Mouse (Mus musculus): ENCODE measurements at regions not wholly inside any gene's neighbourhood (a gene's known extent, or its start where the extent isn't known, plus 50 kb on each side); places are given as distances from the start of the nearest gene placed in this dataset.

DNA sequence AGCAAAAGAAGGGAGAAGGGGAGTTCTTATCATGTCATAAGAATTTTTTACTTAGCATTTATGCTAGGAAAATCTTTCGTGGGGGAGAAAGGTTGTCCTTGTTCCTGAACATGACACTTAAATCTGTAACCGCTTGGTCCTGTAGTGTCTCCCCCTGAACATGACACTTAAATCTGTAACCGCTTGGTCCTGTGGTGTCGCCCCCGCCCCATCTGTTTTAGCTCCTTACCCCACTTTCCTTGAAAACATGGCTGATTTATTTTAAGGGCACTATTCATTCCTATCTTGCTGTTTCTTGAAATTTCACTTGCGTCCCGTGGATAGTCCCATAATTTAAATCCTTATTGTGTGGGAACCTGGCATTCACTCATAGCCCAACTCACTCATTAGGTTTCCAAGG is 82.2 kb downstream of the Rap2a start:
- WGBS: 90% methylated on average over 7 of the region's 7 CpGs
- Histone ChIP-seq H3K4me2 (ENCODE audit: low read length) (no peak overlapping the region), H3K4me3 (ENCODE audit: low read length) (no peak overlapping the region), H3K27ac (ENCODE audit: low read depth, low read length) (no peak overlapping the region), H3K27me3 (replicated peaks; ENCODE audit: control insufficient read depth, insufficient read depth, low read length) (no peaks in the 10 kb centered on the region), H3K4me1 (ENCODE audit: control insufficient read depth, insufficient read depth, low read depth, low read length) (no peaks in the 10 kb centered on the region), H3K9ac (ENCODE audit: low read depth, low read length) (no peak overlapping the region), H3K36me3 (ENCODE audit: control insufficient read depth, insufficient read depth, low read length) (no peaks in the 10 kb centered on the region), H3K9me3 (ENCODE audit: control insufficient read depth, low read length) (no peaks in the 10 kb centered on the region)
- ATAC-seq: no peak

GRCm38 (mm10) chr14:120560987-120561386 is 82.7 kb downstream of the Rap2a start:
- no peaks in the 10 kb centered on the region for H3K36me3 ChIP-seq (ENCODE audit: control insufficient read depth, insufficient read depth, low read length)
- no peak overlapping the region for H3K9ac ChIP-seq (ENCODE audit: low read depth, low read length)
- H3K4me1 ChIP-seq (ENCODE audit: control insufficient read depth, insufficient read depth, low read depth, low read length): no peaks in the 10 kb centered on the region
- no peak overlapping the region for H3K27ac ChIP-seq (ENCODE audit: low read depth, low read length)
- no peak for ATAC-seq
- no peaks in the 10 kb centered on the region for H3K27me3 ChIP-seq (replicated peaks; ENCODE audit: control insufficient read depth, insufficient read depth, low read length)
- no peak overlapping the region for H3K4me3 ChIP-seq (ENCODE audit: low read length)
- WGBS: 93% methylated on average over 2 of the region's 2 CpGs
- no peaks in the 10 kb centered on the region for H3K9me3 ChIP-seq (ENCODE audit: control insufficient read depth, low read length)
- no peak overlapping the region for H3K4me2 ChIP-seq (ENCODE audit: low read length)

- Histone ChIP-seq H3K9me3 (ENCODE audit: control insufficient read depth, low read length) (no peaks in the 10 kb centered on the region), H3K27ac (ENCODE audit: low read depth, low read length) (no peak overlapping the region), H3K4me2 (ENCODE audit: low read length) (no peak overlapping the region), H3K27me3 (replicated peaks; ENCODE audit: control insufficient read depth, insufficient read depth, low read length) (no peaks in the 10 kb centered on the region), H3K36me3 (ENCODE audit: control insufficient read depth, insufficient read depth, low read length) (no peaks in the 10 kb centered on the region), H3K4me1 (ENCODE audit: control insufficient read depth, insufficient read depth, low read depth, low read length) (no peaks in the 10 kb centered on the region), H3K4me3 (ENCODE audit: low read length) (no peak overlapping the region), H3K9ac (ENCODE audit: low read depth, low read length) (no peak overlapping the region)
- WGBS: 90% methylated on average over 1 of the region's 1 CpGs
- no peak for ATAC-seq
Measured at GRCm38 (mm10) chr14:120566945-120567344, 88.7 kb downstream of the Rap2a start.

DNA sequence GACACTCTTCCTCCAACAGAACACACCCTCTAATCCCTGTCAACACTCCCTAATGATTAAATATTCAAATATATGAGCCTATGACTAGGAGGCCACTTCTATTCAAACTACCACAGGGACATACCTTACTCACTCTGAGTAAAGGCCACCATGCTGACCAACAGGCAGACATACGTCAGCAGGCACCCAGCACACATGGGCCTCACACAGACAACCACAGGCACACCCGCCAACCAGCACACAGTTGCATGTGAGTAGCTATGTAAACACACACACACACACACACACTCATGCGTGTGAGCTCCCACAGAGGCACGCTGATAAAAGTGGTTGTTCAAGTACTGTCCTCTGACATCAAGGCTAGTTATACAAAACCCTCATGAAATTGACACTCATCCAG is 89.8 kb downstream of the Rap2a start:
- no peak overlapping the region for H3K27ac ChIP-seq (ENCODE audit: low read depth, low read length)
- H3K9ac ChIP-seq (ENCODE audit: low read depth, low read length): no peak overlapping the region
- H3K4me1 ChIP-seq (ENCODE audit: control insufficient read depth, insufficient read depth, low read depth, low read length): no peaks in the 10 kb centered on the region
- whole genome bisulfite sequencing: 88% methylated on average over 4 of the region's 4 CpGs
- ATAC-seq: no peak
- no peak overlapping the region for H3K4me2 ChIP-seq (ENCODE audit: low read length)
- no peaks in the 10 kb centered on the region for H3K27me3 ChIP-seq (replicated peaks; ENCODE audit: control insufficient read depth, insufficient read depth, low read length)
- H3K36me3 ChIP-seq (ENCODE audit: control insufficient read depth, insufficient read depth, low read length): no peaks in the 10 kb centered on the region
- no peak overlapping the region for H3K4me3 ChIP-seq (ENCODE audit: low read length)
- H3K9me3 ChIP-seq (ENCODE audit: control insufficient read depth, low read length): no peaks in the 10 kb centered on the region

DNA sequence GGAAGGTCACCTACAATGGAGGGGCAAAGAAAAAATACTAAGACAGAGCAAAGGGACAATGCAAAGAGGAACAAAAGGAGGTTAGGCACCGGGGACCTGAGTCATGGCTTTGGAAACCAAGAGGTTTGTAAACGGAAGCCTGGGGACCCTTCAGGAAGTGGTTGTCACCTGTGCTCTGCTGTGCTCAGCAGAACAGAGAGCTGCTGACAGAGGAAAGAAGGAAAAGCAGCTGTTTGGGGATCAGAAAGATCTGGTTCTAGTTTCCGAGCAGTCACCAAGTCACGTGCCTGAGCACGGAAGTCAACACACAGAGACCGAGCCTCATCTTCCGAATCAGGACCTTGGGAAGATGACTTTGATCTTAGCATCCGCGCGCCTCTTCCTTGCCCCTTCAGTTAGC is 94.0 kb downstream of the Rap2a start:
- ATAC-seq: no peak

DNA sequence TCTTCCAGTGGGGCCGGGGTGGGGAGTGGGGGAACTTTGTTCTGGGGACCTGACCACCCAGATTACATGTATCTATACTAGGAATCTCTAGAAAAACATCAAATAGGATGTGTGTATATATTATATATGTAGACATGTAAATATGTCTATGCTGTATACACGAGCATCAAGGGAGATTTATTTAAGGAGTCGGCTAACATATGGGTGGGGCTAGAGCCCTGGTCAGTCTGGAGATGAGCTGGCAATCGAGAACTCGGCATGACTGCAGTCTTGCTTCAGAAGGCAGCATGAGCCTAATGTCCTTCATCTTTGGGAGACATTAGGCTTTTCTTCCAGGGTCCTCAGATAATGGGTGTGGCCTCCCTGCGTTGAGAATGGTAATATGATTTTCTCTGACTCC is 97.0 kb downstream of the Rap2a start:
- no peaks in the 10 kb centered on the region for H3K27me3 ChIP-seq (replicated peaks; ENCODE audit: control insufficient read depth, insufficient read depth, low read length)
- H3K4me2 ChIP-seq (ENCODE audit: low read length): no peak overlapping the region
- ATAC-seq: no peak
- H3K9ac ChIP-seq (ENCODE audit: low read depth, low read length): no peak overlapping the region
- H3K4me3 ChIP-seq (ENCODE audit: low read length): no peak overlapping the region
- no peaks in the 10 kb centered on the region for H3K4me1 ChIP-seq (ENCODE audit: control insufficient read depth, insufficient read depth, low read depth, low read length)
- H3K27ac ChIP-seq (ENCODE audit: low read depth, low read length): no peak overlapping the region
- no peaks in the 10 kb centered on the region for H3K36me3 ChIP-seq (ENCODE audit: control insufficient read depth, insufficient read depth, low read length)
- WGBS: 91% methylated on average over 6 of the region's 6 CpGs
- H3K9me3 ChIP-seq (ENCODE audit: control insufficient read depth, low read length): no peaks in the 10 kb centered on the region

More for the DNA sequence above, 94.0 kb downstream of the Rap2a start:
- no peaks in the 10 kb centered on the region for H3K36me3 ChIP-seq (ENCODE audit: control insufficient read depth, insufficient read depth, low read length)
- no peak overlapping the region for H3K4me2 ChIP-seq (ENCODE audit: low read length)
- no peaks in the 10 kb centered on the region for H3K4me1 ChIP-seq (ENCODE audit: control insufficient read depth, insufficient read depth, low read depth, low read length)
- no peaks in the 10 kb centered on the region for H3K27me3 ChIP-seq (replicated peaks; ENCODE audit: control insufficient read depth, insufficient read depth, low read length)
- H3K27ac ChIP-seq (ENCODE audit: low read depth, low read length): no peak overlapping the region
- H3K4me3 ChIP-seq (ENCODE audit: low read length): no peak overlapping the region
- WGBS: 81% methylated on average over 10 of the region's 10 CpGs
- H3K9ac ChIP-seq (ENCODE audit: low read depth, low read length): no peak overlapping the region
- no peaks in the 10 kb centered on the region for H3K9me3 ChIP-seq (ENCODE audit: control insufficient read depth, low read length)

- Histone ChIP-seq H3K36me3 (ENCODE audit: control insufficient read depth, insufficient read depth, low read length) (no peaks in the 10 kb centered on the region), H3K4me2 (ENCODE audit: low read length) (no peak overlapping the region), H3K27ac (ENCODE audit: low read depth, low read length) (no peak overlapping the region), H3K9ac (ENCODE audit: low read depth, low read length) (no peak overlapping the region), H3K9me3 (ENCODE audit: control insufficient read depth, low read length) (no peaks in the 10 kb centered on the region), H3K4me3 (ENCODE audit: low read length) (no peak overlapping the region), H3K27me3 (replicated peaks; ENCODE audit: control insufficient read depth, insufficient read depth, low read length) (no peaks in the 10 kb centered on the region), H3K4me1 (ENCODE audit: control insufficient read depth, insufficient read depth, low read depth, low read length) (no peaks in the 10 kb centered on the region)
- 90% methylated on average over 11 of the region's 11 CpGs for WGBS
- no peak for ATAC-seq
Measured at GRCm38 (mm10) chr14:120578352-120579080, 100.3 kb downstream of the Rap2a start.

DNA sequence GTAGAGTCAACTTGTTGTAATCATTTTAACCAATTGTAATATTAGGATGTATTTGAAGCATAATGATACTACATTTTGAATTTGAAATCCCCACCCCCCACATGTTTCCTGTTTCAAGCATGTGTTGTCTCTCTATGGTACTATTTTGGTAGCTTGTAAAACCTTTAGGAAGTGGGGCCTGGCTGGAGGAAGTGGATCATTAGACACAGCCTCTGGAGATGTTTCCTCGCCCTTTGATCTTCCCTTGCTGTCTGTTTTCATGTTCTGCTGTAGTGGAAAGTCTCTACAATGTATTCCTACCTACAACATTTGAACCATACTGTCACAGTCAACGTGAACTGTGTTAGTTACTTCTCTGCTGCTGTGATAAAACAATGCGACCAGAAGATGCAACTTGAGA is 105.6 kb downstream of the Rap2a start:
- no peak for ATAC-seq
- Histone ChIP-seq H3K27ac (ENCODE audit: low read depth, low read length) (no peak overlapping the region), H3K27me3 (replicated peaks; ENCODE audit: control insufficient read depth, insufficient read depth, low read length) (no peaks in the 10 kb centered on the region), H3K9me3 (ENCODE audit: control insufficient read depth, low read length) (no peaks in the 10 kb centered on the region), H3K4me3 (ENCODE audit: low read length) (no peak overlapping the region), H3K4me2 (ENCODE audit: low read length) (no peak overlapping the region), H3K9ac (ENCODE audit: low read depth, low read length) (no peak overlapping the region), H3K36me3 (ENCODE audit: control insufficient read depth, insufficient read depth, low read length) (no peaks in the 10 kb centered on the region), H3K4me1 (ENCODE audit: control insufficient read depth, insufficient read depth, low read depth, low read length) (no peaks in the 10 kb centered on the region)
- WGBS: 87% methylated on average over 3 of the region's 3 CpGs

DNA sequence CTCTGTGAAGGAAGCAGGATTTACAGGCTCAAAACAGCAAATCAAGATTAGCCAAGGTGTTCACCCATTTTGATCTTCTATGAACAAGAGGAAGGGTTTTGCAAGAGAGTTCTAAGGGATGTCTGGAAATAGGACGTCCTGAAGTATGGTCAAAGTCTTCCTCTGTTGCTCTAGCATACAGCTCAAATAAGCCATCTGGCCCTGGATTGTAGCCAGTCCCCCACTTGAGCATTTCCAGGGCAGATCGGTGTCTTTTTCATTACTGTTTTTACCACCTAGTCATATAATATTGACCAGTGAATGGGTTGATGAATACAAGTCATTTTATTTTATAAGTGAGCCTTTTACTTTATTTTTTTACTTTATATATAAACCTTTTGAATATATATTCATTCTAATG is 113.9 kb downstream of the Rap2a start:
- ATAC-seq: no peak
- H3K9ac ChIP-seq (ENCODE audit: low read depth, low read length): no peak overlapping the region
- H3K9me3 ChIP-seq (ENCODE audit: control insufficient read depth, low read length): no peaks in the 10 kb centered on the region
- no peaks in the 10 kb centered on the region for H3K27me3 ChIP-seq (replicated peaks; ENCODE audit: control insufficient read depth, insufficient read depth, low read length)
- 92% methylated on average over 2 of the region's 2 CpGs for WGBS
- no peak overlapping the region for H3K4me2 ChIP-seq (ENCODE audit: low read length)
- H3K4me3 ChIP-seq (ENCODE audit: low read length): no peak overlapping the region
- H3K36me3 ChIP-seq (ENCODE audit: control insufficient read depth, insufficient read depth, low read length): no peaks in the 10 kb centered on the region
- H3K27ac ChIP-seq (ENCODE audit: low read depth, low read length): no peak overlapping the region
- no peaks in the 10 kb centered on the region for H3K4me1 ChIP-seq (ENCODE audit: control insufficient read depth, insufficient read depth, low read depth, low read length)

Data from hindbrain, embryonic 16.5 days (tissue).